Mouse (Mus musculus) midbrain, embryonic 14.5 days (tissue): ENCODE measurements at regions not wholly inside any gene's neighbourhood (a gene's known extent, or its start where the extent isn't known, plus 50 kb on each side); places are given as distances from the start of the nearest gene placed in this dataset.

Experiments used
- ATAC-seq: fragments of 200-750 bp; cut with Nextera tagmentation; 2 replicates; pipeline ENCODE4 v1.8.0; 2017; ENCODE audit warnings: moderate number of reproducible peaks, moderate library complexity; ENCODE audit not compliant: low FRiP score, low TSS enrichment
- DNase-seq: peaks from one replicate; pipeline ENCODE4 v3.0.0-alpha.2; 2015
- H3K27ac ChIP-seq: fragments of 300-500 bp; sonication (generic); replicated peaks from 2 replicates; pipeline ENCODE4 v1.5.1; 2014; ENCODE audit warnings: mild to moderate bottlenecking, low read depth, low read length, moderate library complexity
- H3K27me3 ChIP-seq: fragments of 300-500 bp; sonication (generic); 2 replicates; pipeline ENCODE4 v1.6.1; 2014; ENCODE audit warnings: low read length, control low read depth, mixed read lengths; ENCODE audit not compliant: control insufficient read depth, insufficient read depth
- H3K36me3 ChIP-seq: fragments of 300-500 bp; sonication (generic); 2 replicates; pipeline ENCODE4 v1.6.1; 2014; ENCODE audit warnings: low read length, control low read depth; ENCODE audit not compliant: control insufficient read depth, insufficient read depth
- H3K4me1 ChIP-seq: fragments of 300-500 bp; sonication (generic); 2 replicates; pipeline ENCODE4 v1.6.1; 2014; ENCODE audit warnings: mild to moderate bottlenecking, antibody characterized with exemption, low read length, control low read depth; ENCODE audit not compliant: control insufficient read depth, insufficient read depth
- H3K4me2 ChIP-seq: fragments of 300-500 bp; sonication (generic); 2 replicates; pipeline ENCODE4 v1.6.1; 2014; ENCODE audit warnings: mild to moderate bottlenecking, low read length, moderate library complexity
- H3K4me3 ChIP-seq: fragments of 300-500 bp; sonication (generic); replicated peaks from 2 replicates; pipeline ENCODE4 v1.5.1; 2014; ENCODE audit warnings: low read depth, low read length
- H3K9ac ChIP-seq: fragments of 300-500 bp; sonication (generic); replicated peaks from 2 replicates; pipeline ENCODE4 v1.6.1; 2014; ENCODE audit warnings: mild to moderate bottlenecking, low read length, moderate library complexity
- H3K9me3 ChIP-seq: fragments of 300-500 bp; sonication (generic); 2 replicates; pipeline ENCODE4 v1.6.1; 2016; ENCODE audit warnings: low read length, control low read depth, mixed read lengths; ENCODE audit not compliant: control insufficient read depth
- WGBS: fragments of 180-500 bp; shearing (Covaris S2); extraction: QIAGEN DNeasy Blood & Tissue Kit; methylation state at CpG from one replicate; pipeline ENCODE4 v1.1.7; 2014; 5-methylcytosine and 5-hydroxymethylcytosine counted together

GRCm38 (mm10) chr5:38932382-38933079 is 55.9 kb upstream of the Clnk start:
- no peak overlapping the region for H3K4me3 ChIP-seq
- no peak overlapping the region for H3K27ac ChIP-seq

GRCm38 (mm10) chr5:38927051-38927450 is 50.4 kb upstream of the Clnk start:
- DNase-seq (no peak), ATAC-seq (no peak)
- Histone ChIP-seq H3K9ac (no peak overlapping the region), H3K9me3 (no peaks in the 10 kb centered on the region), H3K4me1 (no peaks in the 10 kb centered on the region), H3K4me3 (no peak overlapping the region), H3K27me3 (no peaks in the 10 kb centered on the region), H3K36me3 (no peaks in the 10 kb centered on the region), H3K27ac (no peak overlapping the region), H3K4me2 (no peak overlapping the region)
- 86% methylated on average over 3 of the region's 3 CpGs for WGBS

More at GRCm38 (mm10) chr5:38932382-38933079, 55.9 kb upstream of the Clnk start:
- H3K9me3 ChIP-seq = no peaks in the 10 kb centered on the region
- 77% methylated on average over 7 of the region's 7 CpGs for WGBS
- DNase-seq (no peak), ATAC-seq (no peak)
- H3K36me3 ChIP-seq = no peaks in the 10 kb centered on the region
- no peak overlapping the region for H3K4me2 ChIP-seq
- no peak overlapping the region for H3K9ac ChIP-seq
- H3K4me1 ChIP-seq = no peaks in the 10 kb centered on the region
- H3K27me3 ChIP-seq = no peaks in the 10 kb centered on the region
